Mouse (Mus musculus) MEL (cell line): ENCODE results near the gene Gng7. TPM values are rescaled to one million over a fixed set of nuclear protein-coding genes. Genes with fewer than 3 reads are reported as not detected.

Source experiments
- DNase-seq: peaks from one replicate; pipeline ENCODE4 v3.0.0; 2011; ENCODE audit warnings: low read depth, low spot score
- H3K27ac ChIP-seq: 2 replicates; pipeline ENCODE4 v1.5.1; 2012; ENCODE audit warnings: low read depth, mild to moderate bottlenecking, control low read depth, low read length, moderate library complexity; ENCODE audit not compliant: control insufficient read depth
- H3K27me3 ChIP-seq, 2 experiments: fragments of 150-350 bp in 1 of 2; sonication (generic) in 1 of 2; 2 replicates each; pipeline ENCODE4 v1.6.1; 2012; ENCODE audit warnings: low read length in 2 of 2, mild to moderate bottlenecking in 2 of 2, improper control_type of control experiment in 1 of 2, moderate library complexity in 1 of 2; ENCODE audit not compliant: insufficient read depth in 2 of 2, control insufficient read depth in 1 of 2
- H3K36me3 ChIP-seq, 2 experiments: 2 replicates each; pipeline ENCODE4 v1.6.1; 2012 to 2014; ENCODE audit warnings: low read length in 2 of 2, improper control_type of control experiment in 1 of 2, inconsistent platforms in 1 of 2, mild to moderate bottlenecking in 1 of 2; ENCODE audit not compliant: insufficient read depth in 2 of 2, control insufficient read depth in 1 of 2
- H3K4me1 ChIP-seq, 2 experiments: fragments of 150-350 bp in 1 of 2; sonication (generic) in 1 of 2; 2 replicates each; pipeline ENCODE4 v1.6.1; 2012; ENCODE audit warnings: low read length in 2 of 2, improper control_type of control experiment in 1 of 2, mild to moderate bottlenecking in 1 of 2; ENCODE audit not compliant: insufficient read depth in 2 of 2, control insufficient read depth in 1 of 2
- H3K4me3 ChIP-seq, 2 experiments: fragments of 150-350 bp in 1 of 2; sonication (generic) in 1 of 2; 2 replicates each; pipeline ENCODE4 v1.5.1; 2012; ENCODE audit warnings: low read depth in 2 of 2, low read length in 2 of 2, mild to moderate bottlenecking in 2 of 2, moderate library complexity in 2 of 2, control low read depth in 1 of 2, improper control_type of control experiment in 1 of 2; ENCODE audit not compliant: control insufficient read depth in 1 of 2, insufficient read depth in 1 of 2
- H3K79me2 ChIP-seq: 2 replicates; pipeline ENCODE4 v1.6.1; 2012; ENCODE audit warnings: mild to moderate bottlenecking, low read length, moderate library complexity; ENCODE audit not compliant: control insufficient read depth, poor library complexity, insufficient read depth
- H3K9ac ChIP-seq: 2 replicates; pipeline ENCODE4 v1.6.1; 2012; ENCODE audit warnings: low read depth, mild to moderate bottlenecking, control low read depth, low read length, moderate library complexity; ENCODE audit not compliant: control insufficient read depth, poor library complexity, severe bottlenecking
- H3K9me3 ChIP-seq: fragments of 150-350 bp; sonication (generic); replicated peaks from 2 replicates; pipeline ENCODE4 v1.6.1; 2012; ENCODE audit warnings: mild to moderate bottlenecking, low read length, improper control_type of control experiment, moderate library complexity; ENCODE audit not compliant: insufficient read depth
- BHLHE40 ChIP-seq: IDR thresholded peaks from 2 replicates; pipeline ENCODE4 v1.6.1; 2012; ENCODE audit warnings: low read depth, mild to moderate bottlenecking, inconsistent platforms, low read length, improper control_type of control experiment, borderline replicate concordance
- CHD1 ChIP-seq: IDR thresholded peaks from 2 replicates; pipeline ENCODE4 v1.6.1; 2012; ENCODE audit warnings: low read depth, mild to moderate bottlenecking, inconsistent platforms, low read length, improper control_type of control experiment
- CHD2 ChIP-seq: IDR thresholded peaks from 2 replicates; pipeline ENCODE4 v1.6.1; 2011; ENCODE audit warnings: low read length, improper control_type of control experiment
- CTCF ChIP-seq, 3 experiments: IDR thresholded peaks in 2 of 3; conservative IDR thresholded peaks in 1 of 3; 2 replicates each; pipeline ENCODE4 v1.5.1; 2011 to 2012; ENCODE audit warnings: low read length in 3 of 3, low read depth in 2 of 3, mild to moderate bottlenecking in 2 of 3, improper control_type of control experiment in 1 of 3, inconsistent platforms in 1 of 3, mixed read lengths in 1 of 3, moderate library complexity in 1 of 3; ENCODE audit not compliant: control insufficient read depth in 1 of 3, insufficient read depth in 1 of 3, poor library complexity in 1 of 3, severe bottlenecking in 1 of 3
- E2F4 ChIP-seq: IDR thresholded peaks from 2 replicates; pipeline ENCODE4 v1.6.1; 2011; ENCODE audit warnings: low read depth, low read length, improper control_type of control experiment, borderline replicate concordance
- ELF1 ChIP-seq: IDR thresholded peaks from 2 replicates; pipeline ENCODE4 v1.6.1; 2014; ENCODE audit warnings: low read depth, mild to moderate bottlenecking, inconsistent platforms, low read length, improper control_type of control experiment, moderate library complexity
- EP300 ChIP-seq, 2 experiments: IDR thresholded peaks; 2 replicates each; pipeline ENCODE4 v1.6.1; 2011; ENCODE audit warnings: improper control_type of control experiment in 2 of 2, low read length in 2 of 2, low read depth in 1 of 2, mild to moderate bottlenecking in 1 of 2
- ETS1 ChIP-seq: IDR thresholded peaks from 2 replicates; pipeline ENCODE4 v1.6.1; 2012; ENCODE audit warnings: low read depth, mild to moderate bottlenecking, inconsistent platforms, low read length, improper control_type of control experiment, moderate library complexity
- GABPA ChIP-seq: IDR thresholded peaks from 2 replicates; pipeline ENCODE4 v1.6.1; 2012; ENCODE audit warnings: low read depth, mild to moderate bottlenecking, inconsistent platforms, low read length, improper control_type of control experiment, moderate library complexity
- GATA1 ChIP-seq: IDR thresholded peaks from 2 replicates; pipeline ENCODE4 v1.6.1; 2011; ENCODE audit warnings: low read depth, low read length, improper control_type of control experiment
- HCFC1 ChIP-seq: IDR thresholded peaks from 2 replicates; pipeline ENCODE4 v1.6.1; 2012; ENCODE audit warnings: low read depth, mild to moderate bottlenecking, inconsistent platforms, low read length, improper control_type of control experiment, moderate library complexity
- JUND ChIP-seq: IDR thresholded peaks from 2 replicates; pipeline ENCODE4 v1.6.1; 2011; ENCODE audit warnings: low read depth, mild to moderate bottlenecking, improper control_type of control experiment, low read length
- KAT2A ChIP-seq: conservative IDR thresholded peaks from 2 replicates; pipeline ENCODE4 v1.6.1; 2012; ENCODE audit warnings: low read depth, low read length, improper control_type of control experiment, inconsistent platforms
- MAFK ChIP-seq: IDR thresholded peaks from 2 replicates; pipeline ENCODE4 v1.6.1; 2011; ENCODE audit warnings: low read depth, mild to moderate bottlenecking, low read length, improper control_type of control experiment, borderline replicate concordance
- MAX ChIP-seq: IDR thresholded peaks from 2 replicates; pipeline ENCODE4 v1.6.1; 2011; ENCODE audit warnings: low read length, improper control_type of control experiment
- MAZ ChIP-seq: IDR thresholded peaks from 2 replicates; pipeline ENCODE4 v1.6.1; 2012; ENCODE audit warnings: low read depth, mild to moderate bottlenecking, inconsistent platforms, low read length, improper control_type of control experiment
- MEF2A ChIP-seq: IDR thresholded peaks from 2 replicates; pipeline ENCODE4 v1.6.1; 2014; ENCODE audit warnings: low read depth, mild to moderate bottlenecking, inconsistent platforms, low read length, improper control_type of control experiment; ENCODE audit not compliant: poor library complexity, insufficient replicate concordance, severe bottlenecking; ENCODE audit errors: extremely low read depth
- MXI1 ChIP-seq: IDR thresholded peaks from 2 replicates; pipeline ENCODE4 v1.6.1; 2011; ENCODE audit warnings: mild to moderate bottlenecking, low read depth, low read length, improper control_type of control experiment
- MYB ChIP-seq: IDR thresholded peaks from 2 replicates; pipeline ENCODE4 v1.6.1; 2011; ENCODE audit warnings: mild to moderate bottlenecking, low read depth, low read length, improper control_type of control experiment
- MYC ChIP-seq: IDR thresholded peaks from 2 replicates; pipeline ENCODE4 v1.6.1; 2011; ENCODE audit warnings: low read depth, mild to moderate bottlenecking, low read length, improper control_type of control experiment, moderate library complexity
- NELFE ChIP-seq: IDR thresholded peaks from 2 replicates; pipeline ENCODE4 v1.6.1; 2011; ENCODE audit warnings: low read depth, low read length, improper control_type of control experiment
- NRF1 ChIP-seq: IDR thresholded peaks from 2 replicates; pipeline ENCODE4 v1.6.1; 2014; ENCODE audit warnings: low read depth, mild to moderate bottlenecking, inconsistent platforms, low read length, improper control_type of control experiment, moderate library complexity; ENCODE audit not compliant: poor library complexity, insufficient read depth, severe bottlenecking
- POLR2A ChIP-seq, 2 experiments: IDR thresholded peaks; 2 replicates each; pipeline ENCODE4 v1.6.1; 2011 to 2012; ENCODE audit warnings: low read length in 2 of 2, mild to moderate bottlenecking in 2 of 2, control low read depth in 1 of 2, improper control_type of control experiment in 1 of 2, low read depth in 1 of 2, moderate library complexity in 1 of 2; ENCODE audit not compliant: control insufficient read depth in 1 of 2, insufficient read depth in 1 of 2, poor library complexity in 1 of 2
- POLR2AphosphoS2 ChIP-seq: IDR thresholded peaks from 2 replicates; pipeline ENCODE4 v1.6.1; 2011; ENCODE audit warnings: low read length, improper control_type of control experiment
- POLR2AphosphoS5 ChIP-seq: IDR thresholded peaks from 2 replicates; pipeline ENCODE4 v1.6.1; 2012; ENCODE audit warnings: low read depth, borderline replicate concordance, mild to moderate bottlenecking, inconsistent platforms, low read length, moderate library complexity, mixed read lengths
- RAD21 ChIP-seq: IDR thresholded peaks from 2 replicates; pipeline ENCODE4 v1.6.1; 2011; ENCODE audit warnings: mild to moderate bottlenecking, low read depth, low read length, improper control_type of control experiment
- RCOR1 ChIP-seq: IDR thresholded peaks from 2 replicates; pipeline ENCODE4 v1.6.1; 2012; ENCODE audit warnings: low read depth, mild to moderate bottlenecking, inconsistent platforms, low read length, improper control_type of control experiment
- SIN3A ChIP-seq: IDR thresholded peaks from 2 replicates; pipeline ENCODE4 v1.6.1; 2012; ENCODE audit warnings: low read length, improper control_type of control experiment, inconsistent platforms
- SMC3 ChIP-seq: IDR thresholded peaks from 2 replicates; pipeline ENCODE4 v1.6.1; 2011; ENCODE audit warnings: low read depth, low read length, improper control_type of control experiment
- TAL1 ChIP-seq: IDR thresholded peaks from 2 replicates; pipeline ENCODE4 v1.6.1; 2012; ENCODE audit warnings: mild to moderate bottlenecking, inconsistent platforms, low read length, moderate library complexity, mixed read lengths
- TBP ChIP-seq: IDR thresholded peaks from 2 replicates; pipeline ENCODE4 v1.8.0; 2011; ENCODE audit warnings: low read depth, low read length, improper control_type of control experiment
- TCF12 ChIP-seq: IDR thresholded peaks from 2 replicates; pipeline ENCODE4 v1.6.1; 2014; ENCODE audit warnings: low read depth, mild to moderate bottlenecking, inconsistent platforms, low read length, improper control_type of control experiment, moderate library complexity
- UBTF ChIP-seq: IDR thresholded peaks from 2 replicates; pipeline ENCODE4 v1.6.1; 2012; ENCODE audit warnings: low read depth, mild to moderate bottlenecking, inconsistent platforms, low read length, improper control_type of control experiment, moderate library complexity, borderline replicate concordance; ENCODE audit not compliant: insufficient read depth
- USF2 ChIP-seq, 2 experiments: IDR thresholded peaks; 2 replicates each; pipeline ENCODE4 v1.6.1; 2011 to 2012; ENCODE audit warnings: improper control_type of control experiment in 2 of 2, low read length in 2 of 2, borderline replicate concordance in 1 of 2, inconsistent platforms in 1 of 2, low read depth in 1 of 2, mild to moderate bottlenecking in 1 of 2; ENCODE audit not compliant: insufficient read depth in 1 of 2
- ZC3H11A ChIP-seq: IDR thresholded peaks from 2 replicates; pipeline ENCODE4 v1.6.1; 2012; ENCODE audit warnings: low read depth, mild to moderate bottlenecking, inconsistent platforms, low read length, improper control_type of control experiment
- ZKSCAN1 ChIP-seq: IDR thresholded peaks from 2 replicates; pipeline ENCODE4 v1.6.1; 2012; ENCODE audit warnings: low read depth, mild to moderate bottlenecking, inconsistent platforms, low read length, improper control_type of control experiment, moderate library complexity
- ZMIZ1 ChIP-seq: IDR thresholded peaks from 2 replicates; pipeline ENCODE4 v1.6.1; 2012; ENCODE audit warnings: low read depth, mild to moderate bottlenecking, inconsistent platforms, low read length, improper control_type of control experiment, moderate library complexity
- ZNF384 ChIP-seq: IDR thresholded peaks from 2 replicates; pipeline ENCODE4 v1.6.1; 2012; ENCODE audit warnings: low read depth, mild to moderate bottlenecking, inconsistent platforms, low read length, improper control_type of control experiment
- polyA plus RNA-seq, 2 experiments: library from polyadenylated mRNA; stranded (reverse) in 1 of 2; unstranded in 1 of 2; fragments of >175 nt in 1 of 2; fragments of >200 nt in 1 of 2; gene quantifications; 2 replicates each; pipeline versions ENCODE4 v1.2.1 to v1.2.4; 2012; ENCODE audit warnings: low replicate concordance in 2 of 2, low read depth in 1 of 2; ENCODE audit not compliant: insufficient read length in 2 of 2, insufficient read depth in 1 of 2, missing spikeins in 1 of 2
- total RNA-seq: library from RNA; depleted of rRNA; stranded (reverse); fragments of 300-350 nt; gene quantifications from 2 replicates; pipeline ENCODE4 v1.2.3, GENCODE M21; 2012

The Gng7 gene
- total and polyA plus RNA-seq, 3 experiments, result 1.3 to 6.2 TPM; not detected in 1

DNA sequence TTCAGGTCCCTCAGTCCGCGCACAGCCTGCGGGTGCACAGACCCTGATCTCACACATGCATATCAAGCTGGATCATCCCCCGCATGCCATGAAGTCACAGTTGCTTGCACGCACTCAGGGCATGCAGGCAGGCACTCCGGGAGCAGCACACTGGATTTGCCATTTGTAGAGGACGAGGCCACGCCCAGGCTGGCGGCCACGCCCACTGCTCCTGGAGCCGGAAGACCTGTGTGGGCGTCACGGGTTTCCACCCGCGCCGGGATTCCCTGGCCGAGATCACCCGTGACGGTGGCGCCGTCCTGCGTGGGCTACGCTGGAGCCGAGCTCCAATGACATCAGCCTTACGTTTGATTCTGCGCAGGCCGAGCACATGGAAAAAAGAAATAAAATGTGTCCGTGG lies 75.1 kb downstream of the Gng7 start:
- DNase-seq, result peak; percentile 90

GRCm38 (mm10) chr10:80938831-80939550 lies 75.8 kb downstream of the Gng7 start:
- Histone ChIP-seq H3K36me3 (peaks cover 0 to 8% of the 10 kb centered on the region in 2 experiments; a peak in 2 of 4 replicates), H3K9me3 (no peaks in the 10 kb centered on the region), H3K27me3 (no peaks in the 10 kb centered on the region), H3K4me1 (peaks cover 5 to 28% of the 10 kb centered on the region in 2 experiments), H3K4me3 (peak overlapping the region; percentile 50 to 51), H3K79me2 (no peaks in the 10 kb centered on the region), H3K9ac (peak overlapping the region; percentile 1; the same call in 1 of the 2 replicates), H3K27ac (no peak overlapping the region)
- DNase-seq, result peak; percentile 58
- TF ChIP-seq KAT2A, result no peak
- TF ChIP-seq EP300 (IDR thresholded peaks at IDR 0.05; ENCODE audit: low read depth in 1 of 2, low read length in 2 of 2), result no peak
- no peak for TF ChIP-seq TCF12
- no peak for TF ChIP-seq UBTF
- TF ChIP-seq MAZ, result no peak
- no peak for TF ChIP-seq USF2 (IDR thresholded peaks at IDR 0.05; ENCODE audit: borderline replicate concordance in 1 of 2, insufficient read depth in 1 of 2, low read depth in 1 of 2, low read length in 2 of 2)
- TF ChIP-seq POLR2AphosphoS5, result no peak
- TF ChIP-seq ELF1, result no peak
- no peak for TF ChIP-seq E2F4
- no peak for TF ChIP-seq NELFE
- TF ChIP-seq CTCF (IDR thresholded peaks at IDR 0.05 in 2 of 3, conservative IDR thresholded peaks at IDR 0.05 in 1 of 3; ENCODE audit: control insufficient read depth in 1 of 3, insufficient read depth in 1 of 3, low read depth in 2 of 3, low read length in 3 of 3, poor library complexity in 1 of 3, severe bottlenecking in 1 of 3), result no peak
- no peak for TF ChIP-seq TBP
- TF ChIP-seq SMC3, result no peak
- TF ChIP-seq ETS1, result no peak

More for the DNA sequence above, 75.1 kb downstream of the Gng7 start:
- Histone ChIP-seq H3K4me3 (peak overlapping the region; percentile 50 to 51), H3K36me3 (peaks cover 0 to 2% of the 10 kb centered on the region in 2 experiments; a peak in 1 of 4 replicates), H3K27me3 (no peaks in the 10 kb centered on the region), H3K9me3 (no peaks in the 10 kb centered on the region), H3K27ac (no peak overlapping the region; the same call in 1 of the 2 replicates), H3K4me1 (peaks cover 5 to 21% of the 10 kb centered on the region in 2 experiments), H3K79me2 (no peaks in the 10 kb centered on the region), H3K9ac (peak overlapping the region; percentile 59)
- TF ChIP-seq POLR2AphosphoS5 (no peak), SMC3 (no peak), CHD1 (no peak), CTCF (IDR thresholded peaks at IDR 0.05 in 2 of 3, conservative IDR thresholded peaks at IDR 0.05 in 1 of 3; ENCODE audit: control insufficient read depth in 1 of 3, insufficient read depth in 1 of 3, low read depth in 2 of 3, low read length in 3 of 3, poor library complexity in 1 of 3, severe bottlenecking in 1 of 3) (no peak), ZMIZ1 (no peak), GABPA (no peak), KAT2A (no peak), TBP (0 out of 2 replicates have a peak, but pooled peaks have one; percentile 37), BHLHE40 (no peak), MAZ (no peak), EP300 (IDR thresholded peaks at IDR 0.05; ENCODE audit: low read depth in 1 of 2, low read length in 2 of 2) (peak in 1 of 2 experiments; percentile 14; a peak in 1 of 4 replicates), SIN3A (peak; percentile 54; the same call in 1 of the 2 replicates), UBTF (no peak), TAL1 (no peak), MAFK (no peak), NELFE (no peak), HCFC1 (peak; percentile 37; the same call in 1 of the 2 replicates), MEF2A (no peak), ZNF384 (no peak), MYC (0 out of 2 replicates have a peak, but pooled peaks have one; percentile 29), MYB (no peak), ZC3H11A (no peak), TCF12 (no peak), RAD21 (no peak), POLR2AphosphoS2 (no peak), USF2 (IDR thresholded peaks at IDR 0.05; ENCODE audit: borderline replicate concordance in 1 of 2, insufficient read depth in 1 of 2, low read depth in 1 of 2, low read length in 2 of 2) (no peak), MAX (peak; percentile 53; the same call in 1 of the 2 replicates), ELF1 (peak; percentile 66), CHD2 (no peak), NRF1 (peak; percentile 33; the same call in 1 of the 2 replicates), ETS1 (no peak), JUND (no peak), ZKSCAN1 (no peak), MXI1 (peak; percentile 62; the same call in 1 of the 2 replicates), RCOR1 (no peak), POLR2A (IDR thresholded peaks at IDR 0.05; ENCODE audit: control insufficient read depth in 1 of 2, insufficient read depth in 1 of 2, low read depth in 1 of 2, low read length in 2 of 2, poor library complexity in 1 of 2) (peak in 1 of 2 experiments; percentile 57; a peak in 1 of 4 replicates), GATA1 (no peak)
- TF ChIP-seq, all 39 proteins: peak for 10
